Mouse (Mus musculus): ENCODE measurements around the gene Invs.

- TF ChIP-seq CTCF (IDR thresholded peaks at IDR 0.05; ENCODE audit: borderline replicate concordance, control insufficient read depth, extremely low read depth, insufficient read depth, low read length, poor library complexity) (no peak), POLR2A (IDR thresholded peaks at IDR 0.05; ENCODE audit: control insufficient read depth, extremely low read depth, insufficient read depth, low read length, poor library complexity) (no peak)
Measured at GRCm38 (mm10) chr4:48273119-48273829, 6.3 kb upstream of the Invs start.

Data from thymus, adult 2 months (tissue).